Mouse (Mus musculus): ENCODE results near the gene 1810010D01Rik.

Gene 1810010D01Rik

DNA sequence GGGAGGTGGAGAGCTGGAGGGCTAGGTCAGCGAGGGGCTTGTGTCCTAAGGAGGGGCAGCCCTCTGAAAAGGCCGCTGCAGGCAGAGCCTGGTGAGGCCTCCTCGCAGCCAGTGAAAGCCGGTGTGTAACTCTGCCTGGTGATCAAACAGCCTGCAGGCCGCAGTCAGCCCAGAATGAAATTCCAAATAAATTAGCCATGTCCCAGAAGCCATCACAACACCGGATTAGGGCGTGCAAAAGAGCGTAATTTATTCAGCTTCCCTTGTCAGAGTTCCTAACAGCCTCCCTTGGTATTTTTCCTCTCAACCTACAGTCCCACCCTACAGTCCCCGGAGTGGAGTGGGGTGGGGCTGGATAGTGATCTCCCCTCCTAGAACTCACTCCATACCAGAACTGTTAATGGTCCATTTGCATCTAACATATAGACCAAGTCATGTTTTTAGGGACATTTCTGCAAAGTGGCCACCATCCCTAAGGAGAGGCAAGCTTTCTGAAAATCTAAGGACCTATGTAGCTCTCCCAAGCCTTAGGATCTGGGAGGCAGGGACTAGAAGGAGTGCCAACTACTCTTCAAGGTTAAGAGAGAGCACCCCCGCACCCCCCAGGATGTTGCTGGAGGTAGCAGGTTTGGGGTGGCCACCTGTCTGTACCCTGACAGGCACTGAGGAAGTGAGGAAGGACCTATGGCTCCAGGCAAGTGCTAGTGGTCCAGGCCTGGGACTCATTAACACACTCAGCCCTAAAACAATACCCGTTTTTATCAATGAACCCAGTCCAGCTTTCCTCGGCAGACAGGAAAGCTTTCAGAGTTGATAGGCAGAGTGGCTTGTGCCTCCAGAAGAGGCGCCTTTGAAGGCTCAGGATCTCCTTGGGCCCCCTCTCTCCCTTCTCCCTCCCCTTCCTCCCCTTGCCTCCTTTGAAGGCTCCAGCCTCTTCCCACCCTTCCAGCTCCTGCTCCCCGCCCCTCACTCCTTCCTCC lies 4.1 kb upstream of the 1810010D01Rik start:
- DNase-seq (ENCODE audit: low read depth) = no peak

DNA sequence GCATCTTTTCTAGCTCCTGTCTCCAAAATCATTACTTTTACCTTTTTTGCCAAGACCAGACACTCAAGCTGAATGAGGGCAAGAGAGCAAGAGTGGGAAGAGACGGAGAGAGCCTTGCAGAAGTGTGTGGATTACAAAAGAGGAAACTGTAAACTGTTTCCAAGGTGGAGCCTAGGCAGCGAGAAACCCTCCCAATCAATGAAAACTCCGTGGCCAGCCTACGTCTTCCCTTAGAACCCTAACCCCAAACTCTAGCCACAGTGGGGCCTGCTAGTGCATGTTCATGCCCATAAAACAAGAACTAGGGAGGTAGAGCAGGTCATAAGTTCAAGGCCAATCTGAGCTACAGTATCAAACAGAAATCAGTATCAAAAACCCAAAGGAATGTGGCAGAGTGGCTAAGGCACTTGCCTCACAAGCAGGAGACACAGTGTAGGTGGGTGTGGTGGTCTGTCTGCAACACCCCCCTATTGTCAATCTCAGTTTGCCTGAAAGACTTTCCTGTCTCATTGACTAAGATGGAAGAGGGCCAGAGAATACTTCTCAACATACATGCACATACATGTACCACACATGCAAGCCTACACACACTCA lies 2.7 kb upstream of the 1810010D01Rik start:
- no peak for DNase-seq (ENCODE audit: low read depth)

DNA sequence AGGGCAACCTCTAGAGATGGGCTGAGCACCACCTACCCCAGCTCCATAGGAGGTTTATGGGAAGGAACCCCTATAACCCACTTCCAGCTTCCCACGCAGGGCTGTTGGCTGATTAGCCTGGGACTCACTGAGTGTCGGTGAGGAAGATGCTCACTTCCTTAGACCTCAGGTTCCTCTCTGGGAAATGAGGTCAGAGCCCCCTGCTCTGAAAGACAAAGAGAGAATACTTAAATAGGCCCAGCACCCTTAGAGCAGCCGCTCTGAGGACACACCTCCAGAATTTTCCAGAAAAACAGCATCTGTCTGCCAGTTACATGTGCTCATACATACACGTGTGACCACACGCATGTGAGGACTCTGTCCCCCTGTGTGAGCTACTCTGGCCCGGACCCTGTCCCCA lies 1.1 kb downstream of the 1810010D01Rik start:
- DNase-seq (ENCODE audit: low read depth) = no peak

DNA sequence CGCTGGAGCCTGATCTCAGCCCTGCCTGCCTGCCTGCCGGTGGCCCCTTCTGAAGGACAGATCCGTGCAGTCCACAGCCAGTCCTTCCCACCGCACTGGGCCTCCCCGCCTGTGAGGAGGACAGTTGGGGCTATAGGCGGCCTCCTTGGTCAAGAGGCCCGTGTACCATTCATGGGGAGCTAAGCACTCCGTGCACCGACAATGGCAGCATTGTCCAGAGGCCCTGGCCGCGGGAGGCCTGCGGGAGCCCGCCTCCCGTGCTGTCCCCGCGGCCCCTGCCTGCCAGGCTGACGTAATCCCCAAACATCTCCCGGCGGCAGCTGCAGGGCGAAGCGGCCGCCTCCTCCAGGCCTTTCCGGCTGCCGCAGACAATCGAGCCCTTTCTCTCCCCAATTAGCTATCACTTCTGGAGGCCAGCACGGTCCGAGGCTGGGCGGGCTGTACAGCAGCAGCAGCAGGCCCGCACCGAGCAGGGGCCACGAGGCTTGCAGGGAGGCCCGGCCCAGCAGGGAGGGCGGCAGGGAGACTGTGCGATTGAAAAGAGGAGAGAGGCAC lies 1.8 kb downstream of the 1810010D01Rik start:
- no peak for DNase-seq (ENCODE audit: low read depth)

DNA sequence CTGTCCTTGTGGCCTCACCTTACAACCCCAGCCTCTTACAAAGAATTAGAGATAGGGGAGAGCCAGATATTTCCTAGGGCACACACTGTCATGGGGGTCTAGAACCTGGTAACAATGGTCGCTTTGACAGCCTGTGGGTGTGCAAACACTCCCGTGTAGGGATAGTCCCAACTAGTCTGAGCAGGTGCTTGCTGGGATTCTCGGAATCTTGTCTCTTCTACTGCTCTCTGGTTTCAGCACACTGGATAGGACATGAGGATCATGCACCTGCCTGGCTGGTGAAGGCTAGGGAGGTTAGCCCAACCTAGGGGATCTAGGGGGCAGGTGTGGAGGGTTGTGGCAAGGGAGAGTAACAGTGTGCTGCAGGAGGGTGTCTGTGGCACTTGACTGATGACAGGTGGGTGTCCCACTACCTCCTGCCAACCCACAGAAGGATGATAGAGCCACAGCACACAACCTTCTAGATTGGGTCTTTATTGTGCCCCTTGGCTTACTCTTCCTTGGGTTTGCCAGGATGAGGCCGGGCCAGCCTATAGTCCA lies 2.5 kb downstream of the 1810010D01Rik start:
- DNase-seq (ENCODE audit: low read depth) = no peak

DNA sequence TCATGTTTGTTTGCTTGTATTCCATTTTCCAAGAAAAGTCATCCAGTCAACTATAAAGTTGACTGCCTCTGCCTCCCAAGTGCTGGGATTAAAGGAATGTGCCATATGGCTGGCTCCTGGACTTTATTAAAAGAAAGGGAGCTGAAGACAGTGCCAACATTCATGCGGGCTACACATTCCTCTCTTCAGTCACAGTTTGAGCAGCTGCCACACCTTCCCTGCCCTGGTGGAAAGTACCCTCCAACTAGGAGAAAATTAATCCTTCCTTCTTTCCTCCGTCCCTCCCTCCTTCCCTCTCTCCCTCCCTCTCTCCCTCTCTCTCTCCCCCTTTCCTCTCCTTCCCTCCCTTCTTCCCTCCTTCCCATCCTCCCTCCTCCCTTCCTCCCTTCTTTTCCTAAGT lies 8.2 kb downstream of the 1810010D01Rik start:
- DNase-seq (ENCODE audit: low read depth) = no peak

DNA sequence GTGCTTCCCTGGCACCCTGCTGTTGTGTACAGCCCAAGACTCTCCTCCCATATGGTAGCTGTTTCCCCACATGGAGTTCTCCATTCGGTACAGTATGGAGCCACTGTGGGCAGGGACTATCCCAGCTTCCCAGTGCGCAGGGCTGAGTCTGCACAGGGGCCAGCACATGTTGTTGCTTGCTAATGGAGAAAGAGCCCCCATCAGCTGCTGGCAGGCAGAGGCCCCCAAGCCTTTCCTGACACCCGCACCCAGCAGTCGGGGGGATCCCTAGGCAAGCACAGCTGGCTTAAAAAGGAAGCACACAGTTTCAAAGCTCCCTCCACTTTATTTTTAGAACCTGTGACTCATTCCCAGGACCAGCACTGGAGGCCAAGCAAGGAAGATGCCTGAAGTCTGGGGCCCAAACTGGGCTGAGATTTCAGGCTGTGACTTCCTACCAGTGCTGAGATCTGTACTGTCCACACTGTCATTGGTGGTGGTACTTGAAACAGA lies 9.7 kb downstream of the 1810010D01Rik start:
- DNase-seq (ENCODE audit: low read depth) = no peak

DNA sequence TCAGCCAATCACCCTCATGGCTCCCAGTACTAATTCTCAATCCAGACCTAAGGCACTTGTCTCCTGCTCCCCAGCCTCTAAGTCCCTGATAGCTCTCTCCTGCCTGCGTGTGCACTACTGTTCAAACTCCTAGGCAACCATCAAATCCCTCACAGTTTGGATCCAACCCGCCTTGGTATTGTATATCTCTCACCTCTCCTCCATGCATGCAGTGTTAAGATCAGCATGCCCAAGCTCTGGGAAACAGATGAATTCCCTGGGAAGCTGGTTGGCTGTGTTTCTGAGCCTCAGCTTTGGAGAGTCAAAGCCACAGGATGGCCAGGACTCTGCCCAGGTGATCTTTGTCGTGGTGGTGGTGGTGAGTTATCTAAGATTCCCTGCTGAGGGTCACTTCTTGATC lies 10.2 kb downstream of the 1810010D01Rik start:
- DNase-seq (ENCODE audit: low read depth) = no peak

DNA sequence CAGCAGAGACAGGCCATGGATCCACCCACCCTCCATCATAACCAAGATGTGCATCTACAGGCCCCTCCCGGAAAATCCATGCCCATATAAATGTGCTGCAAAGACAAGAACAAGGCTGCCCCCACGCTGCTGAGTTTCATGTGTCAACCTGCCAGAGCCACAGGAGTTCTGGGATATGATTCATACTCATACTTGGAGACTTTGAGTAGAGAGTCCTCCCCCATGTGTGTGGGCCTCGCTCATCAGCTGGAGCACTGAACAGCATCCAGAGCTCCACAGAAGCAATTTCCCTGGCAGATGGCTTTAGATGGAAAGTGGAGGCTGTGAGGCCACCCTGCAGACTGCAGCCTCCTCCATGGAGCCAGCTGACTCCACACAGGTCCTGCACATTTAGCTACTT lies 10.9 kb downstream of the 1810010D01Rik start:
- no peak for DNase-seq (ENCODE audit: low read depth)

DNA sequence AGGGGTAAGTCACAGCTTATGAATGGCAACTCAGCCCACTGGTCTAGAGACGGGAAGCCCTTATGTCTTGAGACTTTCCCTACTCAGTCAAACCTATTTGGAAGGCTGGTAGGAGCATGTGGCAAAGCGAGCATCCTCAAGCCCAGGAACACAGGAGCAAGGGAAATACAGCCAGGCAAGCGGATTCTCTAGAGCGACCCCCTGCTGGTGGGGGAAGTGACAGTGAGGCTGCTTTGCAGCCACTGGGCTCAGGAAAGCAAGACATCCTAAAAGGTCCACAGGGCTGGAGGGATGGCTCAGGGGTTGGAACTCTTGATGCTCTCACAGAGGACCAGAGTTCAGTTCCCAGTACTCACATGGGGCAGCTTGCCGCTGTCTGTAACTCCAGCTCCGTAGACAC lies 11.6 kb downstream of the 1810010D01Rik start:
- no peak for DNase-seq (ENCODE audit: low read depth)

DNA sequence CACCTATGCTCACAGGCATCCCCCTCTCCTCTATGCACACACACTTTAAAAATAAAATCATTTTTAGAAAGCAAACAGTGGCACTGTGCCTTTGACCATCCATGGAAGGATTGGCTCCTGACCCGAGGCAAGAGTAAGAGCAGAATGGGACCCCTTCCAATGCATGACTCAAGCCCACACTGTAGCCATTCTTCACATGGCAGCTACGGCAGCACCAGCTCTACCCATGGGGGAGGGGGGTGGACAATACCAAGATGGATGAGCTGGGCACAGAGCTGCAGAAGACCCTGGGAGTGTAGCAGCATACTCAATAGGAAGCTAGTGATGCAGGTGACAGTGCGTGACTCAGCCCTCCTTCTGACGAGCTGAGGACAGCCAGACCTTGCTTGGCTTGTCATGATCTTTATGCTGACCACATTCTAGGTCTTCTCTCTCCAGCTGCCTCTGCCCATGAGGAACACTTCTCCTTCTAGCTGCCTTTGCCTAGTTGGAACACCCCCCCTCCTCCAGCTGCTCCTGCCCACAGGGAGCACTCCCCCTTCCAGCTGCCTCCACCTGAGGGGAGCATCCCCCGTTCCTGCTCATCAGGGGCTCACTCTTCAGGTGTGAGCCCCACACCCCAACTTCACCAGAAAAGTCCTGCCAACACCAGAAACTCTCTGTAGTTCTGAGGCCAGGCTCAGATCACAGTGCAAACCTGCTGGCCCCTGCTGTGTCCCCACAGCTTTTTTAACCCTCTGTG lies 12.6 kb downstream of the 1810010D01Rik start:
- no peak for DNase-seq (ENCODE audit: low read depth)

DNA sequence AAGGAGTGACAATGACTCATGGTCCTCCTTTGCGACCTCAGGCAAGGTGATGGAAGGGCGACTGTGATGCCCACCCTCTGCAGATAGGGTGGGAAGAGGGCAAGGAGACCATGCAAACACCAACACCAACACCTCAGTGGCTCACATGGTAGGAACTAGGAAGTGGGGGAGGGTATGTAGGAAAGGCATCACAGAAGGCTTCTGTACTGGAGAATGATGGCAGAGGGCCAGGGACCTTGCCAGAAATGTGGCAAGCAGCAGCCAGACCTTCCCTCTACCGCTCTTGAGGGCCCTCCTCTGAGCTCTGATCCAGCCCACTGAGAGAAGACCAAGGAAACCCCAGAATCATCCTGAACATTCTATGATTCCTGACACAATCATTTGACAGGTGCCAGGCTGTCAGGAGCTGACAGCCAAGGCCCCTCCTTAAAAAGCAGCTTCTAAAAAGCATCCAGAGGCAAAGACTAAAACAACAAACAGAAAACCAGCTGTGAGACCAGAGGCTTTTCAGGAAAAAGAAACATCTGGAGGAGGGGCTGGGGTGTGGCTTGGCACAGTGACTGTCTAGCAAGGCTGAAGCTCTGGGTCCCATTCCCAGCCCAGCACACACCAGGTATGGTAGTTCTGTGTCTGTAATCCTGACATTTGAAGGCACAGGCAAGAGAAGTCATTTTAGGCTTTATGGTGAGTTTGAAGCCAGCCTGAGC lies 13.3 kb downstream of the 1810010D01Rik start:
- DNase-seq (ENCODE audit: low read depth) = no peak

DNA sequence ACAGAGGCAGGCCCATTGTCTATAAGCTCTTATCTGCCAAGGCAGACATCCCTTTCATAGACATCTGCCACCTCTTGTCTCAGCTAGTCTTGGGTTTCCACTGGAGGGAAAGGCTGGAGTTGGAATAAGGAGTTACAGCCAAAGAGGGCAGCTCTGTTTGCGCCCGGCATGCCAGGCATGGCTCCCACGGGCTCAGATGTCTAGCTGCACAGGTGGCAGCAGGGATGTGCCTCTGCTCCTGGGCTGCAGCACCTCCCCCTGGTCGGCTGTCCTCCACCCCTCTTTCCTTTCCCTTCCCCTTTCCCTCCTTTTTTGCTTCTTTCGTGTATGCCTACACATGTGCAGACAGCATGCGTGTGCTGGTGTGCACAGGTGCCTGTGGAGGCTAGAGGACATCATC lies 15.1 kb downstream of the 1810010D01Rik start:
- no peak for DNase-seq (ENCODE audit: low read depth)

DNA sequence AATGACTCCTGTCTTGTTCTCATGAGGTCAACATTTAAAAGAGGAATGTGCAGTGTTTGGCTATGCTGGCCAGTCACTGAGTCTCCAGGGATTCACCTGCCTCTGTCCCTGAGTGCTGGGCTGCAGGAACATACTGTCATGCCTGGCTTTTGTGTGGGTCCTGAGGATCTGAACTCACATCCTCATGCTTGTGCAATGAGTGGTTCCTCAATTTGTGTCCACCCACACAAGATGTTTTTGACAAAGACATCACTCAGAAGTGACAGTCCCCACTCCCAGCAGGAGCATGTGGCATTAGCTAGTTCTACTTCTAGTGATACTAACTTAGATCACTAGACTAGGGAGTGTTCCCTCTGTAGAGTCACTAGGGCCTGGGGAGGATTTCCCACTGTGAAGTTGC lies 17.4 kb downstream of the 1810010D01Rik start:
- no peak for DNase-seq (ENCODE audit: low read depth)

DNA sequence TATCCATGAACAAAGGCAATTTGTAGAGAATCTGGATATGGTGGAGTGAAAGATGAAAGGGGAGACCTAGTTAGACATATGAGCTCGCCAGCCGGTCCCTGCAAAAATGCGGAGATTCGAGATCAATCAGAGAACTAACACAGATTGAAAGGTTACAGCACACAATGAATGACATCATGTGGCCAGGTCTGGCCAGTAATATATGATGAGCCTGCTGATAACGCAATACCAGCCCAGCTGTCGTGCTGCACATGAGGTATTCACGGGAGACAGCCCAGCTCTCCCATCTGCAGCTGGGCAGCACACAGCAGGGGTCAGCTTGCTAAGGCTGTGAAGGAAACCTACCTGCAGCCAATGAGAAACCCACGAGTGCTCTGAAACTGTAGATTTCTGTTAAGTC lies 18.6 kb downstream of the 1810010D01Rik start:
- no peak for DNase-seq (ENCODE audit: low read depth)

DNA sequence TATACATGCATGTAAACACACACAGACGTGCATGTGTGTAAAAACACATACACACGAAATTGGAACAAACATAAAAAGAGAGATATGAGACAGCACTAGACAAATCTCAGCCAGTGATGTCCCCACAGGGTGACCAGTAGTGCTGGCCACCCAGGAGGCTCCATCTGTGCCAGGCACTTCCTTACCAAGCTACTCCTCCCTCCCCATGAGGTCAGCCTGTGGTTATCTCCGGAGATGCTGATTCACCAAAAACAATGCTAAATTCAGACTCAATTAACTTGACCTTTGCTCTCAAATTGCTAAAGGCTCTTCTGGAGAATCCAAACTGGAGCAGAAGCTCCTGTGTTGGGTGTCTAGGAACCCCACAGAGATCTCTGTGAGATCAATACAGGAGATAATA lies 20.1 kb downstream of the 1810010D01Rik start:
- DNase-seq (ENCODE audit: low read depth) = no peak

DNA sequence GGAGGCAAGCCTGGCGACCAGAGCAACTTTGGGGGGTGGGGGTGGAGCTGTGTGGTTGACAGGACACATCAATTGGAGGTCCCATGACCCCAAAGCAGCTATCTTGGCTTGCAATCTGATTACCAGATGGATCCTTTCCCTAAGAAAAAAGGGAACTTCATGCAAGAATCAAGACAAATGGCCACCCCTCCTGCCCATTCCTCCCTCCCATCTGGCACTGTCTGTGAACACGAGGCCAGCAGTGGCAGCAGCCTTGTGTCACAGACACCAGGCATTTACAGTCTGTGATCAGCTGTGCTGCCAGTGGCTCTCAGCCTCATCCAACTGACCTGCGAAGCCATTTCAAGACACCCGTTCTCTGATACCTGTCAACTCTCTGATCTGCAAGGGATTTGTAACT lies 25.5 kb downstream of the 1810010D01Rik start:
- no peak for DNase-seq (ENCODE audit: low read depth)

DNA sequence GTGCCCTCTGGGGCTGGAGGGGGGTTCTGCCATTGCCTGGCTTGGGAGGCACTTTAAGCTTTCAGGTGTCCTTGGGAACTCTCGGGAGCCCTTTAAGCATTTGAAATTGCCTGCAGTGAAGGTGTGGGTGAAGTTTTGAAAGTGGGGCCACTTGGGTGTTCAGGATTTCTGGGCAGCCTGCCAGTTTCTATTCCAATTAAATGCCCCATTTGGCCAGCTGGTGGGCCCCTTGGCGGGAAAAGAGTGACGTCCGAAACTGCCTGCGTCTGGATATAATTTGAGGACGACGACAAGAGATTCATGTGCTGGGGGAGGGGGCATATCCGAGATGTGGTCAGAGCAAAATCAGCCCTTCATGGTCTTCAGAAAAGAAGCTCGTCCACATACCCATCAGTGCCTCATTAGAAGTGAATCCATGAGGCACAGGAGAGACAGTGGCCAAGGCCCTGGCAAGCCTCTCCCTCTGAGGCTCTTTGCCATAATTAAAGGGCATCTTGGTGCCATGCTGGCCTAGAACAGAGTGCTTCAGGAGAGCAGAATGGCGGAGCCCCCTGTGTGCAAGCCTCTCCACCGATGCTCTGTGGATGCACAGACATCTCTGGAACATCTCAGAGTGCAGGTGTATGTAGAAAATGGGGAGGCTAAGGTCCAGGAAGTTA lies 26.4 kb downstream of the 1810010D01Rik start:
- no peak for DNase-seq (ENCODE audit: low read depth)

DNA sequence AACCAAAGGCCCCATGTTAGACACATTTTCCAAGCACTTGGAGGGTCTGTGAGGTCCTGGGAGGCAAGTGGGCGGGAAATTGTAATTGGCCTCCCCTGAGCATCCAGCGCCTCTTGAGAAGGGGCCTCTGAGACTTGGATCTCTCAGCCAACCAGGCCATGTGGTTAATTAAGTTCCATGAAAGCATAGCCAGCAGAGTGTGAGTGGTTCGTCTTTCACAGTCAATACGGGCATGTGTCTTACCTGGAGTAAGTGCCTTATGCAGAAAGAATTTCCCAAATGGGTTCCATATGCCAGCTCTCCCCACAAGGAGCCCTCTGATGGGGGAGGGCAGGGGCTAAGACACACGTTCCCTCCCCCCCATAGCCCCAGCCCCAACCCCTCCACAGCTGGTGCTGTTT lies 28.2 kb downstream of the 1810010D01Rik start:
- DNase-seq (ENCODE audit: low read depth) = no peak

DNA sequence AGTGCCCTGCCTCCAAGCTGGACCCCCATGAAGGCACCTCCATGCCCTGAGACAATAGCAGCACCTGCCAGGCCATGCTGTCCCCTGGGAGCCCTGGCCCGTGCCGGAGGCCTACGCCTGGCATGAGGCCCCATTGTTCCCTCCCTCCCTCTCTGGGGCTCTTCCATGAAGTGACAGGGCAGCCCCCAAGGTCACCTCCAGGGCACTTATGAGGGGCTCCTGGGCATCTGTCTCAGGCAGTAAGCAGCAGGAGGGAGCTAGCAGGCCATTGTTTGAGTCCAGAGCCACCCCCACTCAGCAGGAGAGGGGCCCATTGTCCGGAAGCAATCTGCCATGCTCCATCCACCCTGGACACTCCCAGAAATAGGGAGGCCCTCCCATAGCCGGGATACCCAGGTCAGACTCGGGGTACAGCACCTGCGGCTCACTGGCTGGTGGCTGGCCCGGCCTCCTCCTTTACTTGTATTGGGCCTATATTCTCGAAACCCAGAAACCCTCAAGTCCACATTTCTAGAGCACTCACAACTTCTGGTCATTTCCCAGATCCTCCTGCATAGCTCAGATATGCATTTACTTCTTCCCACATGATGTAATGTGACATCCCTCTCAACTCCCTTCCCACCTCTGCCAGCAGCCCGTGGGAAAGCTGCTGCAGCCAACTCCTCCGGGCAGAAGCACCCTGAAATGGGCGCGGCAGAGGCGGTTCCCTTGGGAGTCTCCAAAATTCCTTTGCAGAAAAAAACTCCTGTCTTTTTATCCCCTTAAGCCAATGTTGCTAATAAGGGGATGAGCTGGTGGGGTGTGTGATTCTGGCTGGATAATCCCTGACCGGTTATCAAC lies 30.9 kb downstream of the 1810010D01Rik start:
- no peak for DNase-seq (ENCODE audit: low read depth)
